Mouse (Mus musculus) heart, embryonic 10.5 days (tissue): Measurements from ENCODE around the gene Sfxn3. TPM values are rescaled to one million over a fixed set of nuclear protein-coding genes. Genes with fewer than 3 reads are reported as not detected.

Experiments used
- DNase-seq: peaks from one replicate; pipeline ENCODE4 v3.0.0-alpha.2; 2017; ENCODE audit warnings: low spot score
- H3K27ac ChIP-seq: fragments of 300-500 bp; sonication (generic); 2 replicates; pipeline ENCODE4 v1.5.1; 2016; ENCODE audit warnings: mild to moderate bottlenecking
- H3K27me3 ChIP-seq: fragments of 300-500 bp; sonication (generic); 2 replicates; pipeline ENCODE4 v1.6.1; 2016; ENCODE audit warnings: mild to moderate bottlenecking; ENCODE audit not compliant: poor library complexity, insufficient read depth, severe bottlenecking
- H3K36me3 ChIP-seq: fragments of 300-500 bp; sonication (generic); 2 replicates; pipeline ENCODE4 v1.6.1; 2016; ENCODE audit warnings: mild to moderate bottlenecking, moderate library complexity
- H3K4me1 ChIP-seq: fragments of 300-500 bp; sonication (generic); 2 replicates; pipeline ENCODE4 v1.6.1; 2016; ENCODE audit warnings: mild to moderate bottlenecking
- H3K4me3 ChIP-seq: fragments of 300-500 bp; sonication (generic); 2 replicates; pipeline ENCODE4 v1.5.1; 2016; ENCODE audit warnings: mild to moderate bottlenecking, moderate library complexity
- H3K9me3 ChIP-seq: fragments of 300-500 bp; sonication (generic); 2 replicates; pipeline ENCODE4 v1.6.1; 2016; ENCODE audit warnings: mild to moderate bottlenecking, moderate library complexity
- WGBS: fragments of 180-500 bp; shearing (Covaris S2); methylation state at CpG from one replicate; pipeline ENCODE4 v1.1.7; 2016; 5-methylcytosine and 5-hydroxymethylcytosine counted together
- polyA plus RNA-seq: library from polyadenylated mRNA; unstranded; fragments of >200 nt; fragmentation: Nextera tagmentation; extraction: Ambion mirVana; gene quantifications from 2 replicates; pipeline ENCODE4 v1.2.1, GENCODE M21; 2016

The Sfxn3 gene
- polyA plus RNA-seq: 11.8 and 13.4 TPM in 2 replicates

GRCm38 (mm10) chr19:45047417-45047934 lies at the start of gene Sfxn3:
Gene Sfxn3 (plus strand): TSS chr19:45047503.
- H3K27ac ChIP-seq: peak within 1 kb of the TSS; percentile 87
- peak within 1 kb of the TSS; percentile 66 for H3K4me3 ChIP-seq
- peak; percentile 92 for DNase-seq
- H3K4me1 ChIP-seq: peaks cover 39% of the 10 kb centered on the region
- no peaks in the 10 kb centered on the region for H3K9me3 ChIP-seq
- H3K27me3 ChIP-seq: peaks cover 45% of the 10 kb centered on the region
- H3K36me3 ChIP-seq: peaks cover 14% of the 10 kb centered on the region
- under 1% methylated on average over 26 of the region's 26 CpGs for WGBS

- Histone ChIP-seq H3K4me1 (peaks cover under 1% of the 10 kb centered on the region; the same call in 1 of the 2 replicates), H3K9me3 (no peaks in the 10 kb centered on the region), H3K36me3 (peaks cover 22% of the 10 kb centered on the region), H3K27ac (no peak overlapping the region), H3K4me3 (no peak overlapping the region), H3K27me3 (no peaks in the 10 kb centered on the region)
- no peak for DNase-seq
- 82% methylated on average over 11 of the region's 11 CpGs for WGBS
Measured at GRCm38 (mm10) chr19:44997786-44998185, 49.5 kb upstream of the Sfxn3 start.

GRCm38 (mm10) chr19:44999647-45000046 lies 47.7 kb upstream of the Sfxn3 start:
- Histone ChIP-seq H3K9me3 (no peaks in the 10 kb centered on the region), H3K27me3 (no peaks in the 10 kb centered on the region), H3K4me1 (no peaks in the 10 kb centered on the region), H3K36me3 (peaks cover 40% of the 10 kb centered on the region), H3K27ac (no peak overlapping the region), H3K4me3 (no peak overlapping the region)
- DNase-seq: no peak
- 83% methylated on average over 8 of the region's 8 CpGs for WGBS

GRCm38 (mm10) chr19:45002301-45002700 lies 45.0 kb upstream of the Sfxn3 start:
- no peak for DNase-seq
- Histone ChIP-seq H3K27ac (no peak overlapping the region), H3K9me3 (no peaks in the 10 kb centered on the region), H3K27me3 (no peaks in the 10 kb centered on the region), H3K36me3 (peaks cover 41% of the 10 kb centered on the region), H3K4me1 (peaks cover 13% of the 10 kb centered on the region), H3K4me3 (no peak overlapping the region)
- WGBS: 52% methylated on average over 3 of the region's 3 CpGs

- no peaks in the 10 kb centered on the region for H3K9me3 ChIP-seq
- no peaks in the 10 kb centered on the region for H3K27me3 ChIP-seq
- H3K4me3 ChIP-seq: no peak overlapping the region
- H3K4me1 ChIP-seq: peaks cover 24% of the 10 kb centered on the region
- WGBS: 86% methylated on average over 7 of the region's 7 CpGs
- no peak overlapping the region for H3K27ac ChIP-seq
- no peak for DNase-seq
- H3K36me3 ChIP-seq: peaks cover 47% of the 10 kb centered on the region
Measured at GRCm38 (mm10) chr19:45003740-45004516, 43.4 kb upstream of the Sfxn3 start.

GRCm38 (mm10) chr19:45005444-45005843 lies 41.9 kb upstream of the Sfxn3 start, which contains the start of gene Twnk:
Gene Twnk (plus strand): TSS chr19:45005663.
- DNase-seq: no peak
- Histone ChIP-seq H3K9me3 (no peaks in the 10 kb centered on the region), H3K27me3 (no peaks in the 10 kb centered on the region), H3K36me3 (peaks cover 57% of the 10 kb centered on the region), H3K4me3 (peak within 1 kb of the TSS; percentile 91), H3K27ac (peak within 1 kb of the TSS; percentile 88), H3K4me1 (peaks cover 24% of the 10 kb centered on the region)
- WGBS: 12% methylated on average over 16 of the region's 16 CpGs

- no peaks in the 10 kb centered on the region for H3K27me3 ChIP-seq
- peaks cover 24% of the 10 kb centered on the region for H3K4me1 ChIP-seq
- H3K27ac ChIP-seq: peak within 1 kb of the TSS; percentile 88
- H3K9me3 ChIP-seq: no peaks in the 10 kb centered on the region
- peaks cover 57% of the 10 kb centered on the region for H3K36me3 ChIP-seq
- peak within 1 kb of the TSS; percentile 91 for H3K4me3 ChIP-seq
- WGBS: under 1% methylated on average over 82 of the region's 82 CpGs
- DNase-seq: peak; percentile 98
Measured at GRCm38 (mm10) chr19:45005957-45006712, 41.2 kb upstream of the Sfxn3 start, which contains the start of gene Mrpl43. Gene Mrpl43 (minus strand): TSS chr19:45006442.

- Histone ChIP-seq H3K9me3 (no peaks in the 10 kb centered on the region), H3K27me3 (no peaks in the 10 kb centered on the region), H3K36me3 (peaks cover 60% of the 10 kb centered on the region), H3K4me3 (peak overlapping the region; percentile 91), H3K27ac (peak overlapping the region; percentile 88), H3K4me1 (peaks cover 24% of the 10 kb centered on the region)
- DNase-seq: no peak
- WGBS: 40% methylated on average over 17 of the region's 17 CpGs
Measured at GRCm38 (mm10) chr19:45007021-45007420, 40.3 kb upstream of the Sfxn3 start.

GRCm38 (mm10) chr19:45007425-45008191 lies 39.7 kb upstream of the Sfxn3 start:
- no peaks in the 10 kb centered on the region for H3K27me3 ChIP-seq
- H3K4me3 ChIP-seq: peak overlapping the region; percentile 91
- H3K4me1 ChIP-seq: peaks cover 24% of the 10 kb centered on the region
- WGBS: 88% methylated on average over 20 of the region's 20 CpGs
- peaks cover 64% of the 10 kb centered on the region for H3K36me3 ChIP-seq
- H3K27ac ChIP-seq: peak overlapping the region; percentile 88
- no peak for DNase-seq
- H3K9me3 ChIP-seq: no peaks in the 10 kb centered on the region

GRCm38 (mm10) chr19:45010646-45011045 lies 36.7 kb upstream of the Sfxn3 start:
- Histone ChIP-seq H3K36me3 (peaks cover 44% of the 10 kb centered on the region), H3K4me3 (no peak overlapping the region), H3K4me1 (peaks cover 37% of the 10 kb centered on the region), H3K27ac (no peak overlapping the region), H3K9me3 (no peaks in the 10 kb centered on the region), H3K27me3 (no peaks in the 10 kb centered on the region)
- no peak for DNase-seq
- WGBS: 83% methylated on average over 4 of the region's 4 CpGs

GRCm38 (mm10) chr19:45012219-45012618 lies 35.1 kb upstream of the Sfxn3 start:
- Histone ChIP-seq H3K4me1 (peaks cover 46% of the 10 kb centered on the region), H3K9me3 (no peaks in the 10 kb centered on the region), H3K27ac (no peak overlapping the region), H3K27me3 (no peaks in the 10 kb centered on the region), H3K4me3 (no peak overlapping the region), H3K36me3 (peaks cover 44% of the 10 kb centered on the region)
- WGBS: 81% methylated on average over 8 of the region's 8 CpGs
- DNase-seq: no peak

- Histone ChIP-seq H3K9me3 (no peaks in the 10 kb centered on the region), H3K27me3 (no peaks in the 10 kb centered on the region), H3K4me1 (peaks cover 45% of the 10 kb centered on the region), H3K27ac (no peak overlapping the region), H3K4me3 (no peak overlapping the region), H3K36me3 (peaks cover 44% of the 10 kb centered on the region)
- no peak for DNase-seq
- 49% methylated on average over 6 of the region's 6 CpGs for WGBS
Measured at GRCm38 (mm10) chr19:45012636-45013035, 34.7 kb upstream of the Sfxn3 start.
